Mouse (Mus musculus): ENCODE measurements around the gene Olfr291. TPM values are rescaled to one million over a fixed set of nuclear protein-coding genes. Genes with fewer than 3 reads are reported as not detected.

The Olfr291 gene
- polyA plus RNA-seq (2015; fragmentation: Nextera tagmentation; extraction: Ambion mirVana): not detected in 2 replicates

GRCm38 (mm10) chr7:84853253-84853652, at the start of gene Olfr291:
Gene Olfr291 (plus strand): TSS chr7:84853553.

Other genes with a start within 250 kb of the Olfr291 start
- gene Fah, start 246.8 kb upstream of the Olfr291 start, polyA plus RNA-seq (2015; fragmentation: Nextera tagmentation; extraction: Ambion mirVana): 21.5 and 23.7 TPM in 2 replicates
- 175 and 182 TPM in 2 replicates for gene Zfand6, start 163.6 kb upstream of the Olfr291 start, polyA plus RNA-seq (2015; fragmentation: Nextera tagmentation; extraction: Ambion mirVana)
- gene Vmn2r65, start 110.6 kb downstream of the Olfr291 start, polyA plus RNA-seq (2015; fragmentation: Nextera tagmentation; extraction: Ambion mirVana): not detected in 2 replicates
- not detected in 2 replicates for gene Vmn2r66, start 158.7 kb downstream of the Olfr291 start, polyA plus RNA-seq (2015; fragmentation: Nextera tagmentation; extraction: Ambion mirVana)

All from adrenal gland, postnatal 0 days (tissue).